Mouse (Mus musculus) stomach, embryonic 14.5 days (tissue): ENCODE data around the gene Nlrc4. TPM values are rescaled to one million over a fixed set of nuclear protein-coding genes. Genes with fewer than 3 reads are reported as not detected.

Experiments
- ATAC-seq: fragments of 200-750 bp; cut with Nextera tagmentation; 2 replicates; pipeline ENCODE4 v1.8.0; 2017; ENCODE audit warnings: low read depth, moderate TSS enrichment; ENCODE audit not compliant: insufficient number of reproducible peaks, insufficient read depth, low FRiP score
- H3K27ac ChIP-seq: fragments of 300-500 bp; sonication (generic); 2 replicates; pipeline ENCODE4 v1.5.1; 2014; ENCODE audit warnings: mild to moderate bottlenecking, low read length, moderate library complexity, mixed read lengths
- H3K27me3 ChIP-seq: fragments of 300-500 bp; sonication (generic); 2 replicates; pipeline ENCODE4 v1.6.1; 2014; ENCODE audit warnings: low read length, control low read depth, mixed read lengths; ENCODE audit not compliant: control insufficient read depth, insufficient read depth
- H3K36me3 ChIP-seq: fragments of 300-500 bp; sonication (generic); 2 replicates; pipeline ENCODE4 v1.6.1; 2014; ENCODE audit warnings: mild to moderate bottlenecking, control low read depth, low read length, moderate library complexity, mixed read lengths; ENCODE audit not compliant: control insufficient read depth, insufficient read depth
- H3K4me1 ChIP-seq: fragments of 300-500 bp; sonication (generic); 2 replicates; pipeline ENCODE4 v1.6.1; 2014; ENCODE audit warnings: low read length, control low read depth, mixed read lengths; ENCODE audit not compliant: control insufficient read depth, insufficient read depth
- H3K4me2 ChIP-seq: fragments of 300-500 bp; sonication (generic); replicated peaks from 2 replicates; pipeline ENCODE4 v1.6.1; 2014; ENCODE audit warnings: low read depth, low read length, control low read depth
- H3K4me3 ChIP-seq: fragments of 300-500 bp; sonication (generic); 2 replicates; pipeline ENCODE4 v1.5.1; 2014; ENCODE audit warnings: low read depth, low read length, control low read depth
- H3K9ac ChIP-seq: fragments of 300-500 bp; sonication (generic); replicated peaks from 2 replicates; pipeline ENCODE4 v1.6.1; 2014; ENCODE audit warnings: low read depth, mild to moderate bottlenecking, control low read depth, low read length, moderate library complexity, mixed read lengths
- H3K9me3 ChIP-seq: fragments of 300-500 bp; sonication (generic); 2 replicates; pipeline ENCODE4 v1.6.1; 2016; ENCODE audit warnings: low read depth, low read length, control low read depth; ENCODE audit not compliant: control insufficient read depth
- WGBS: fragments of 180-500 bp; shearing (Covaris S2); extraction: QIAGEN DNeasy Blood & Tissue Kit; methylation state at CpG from one replicate; pipeline ENCODE4 v1.1.7; 2014; 5-methylcytosine and 5-hydroxymethylcytosine counted together
- polyA plus RNA-seq: library from polyadenylated mRNA; unstranded; fragments of >200 nt; fragmentation: Nextera tagmentation; extraction: Ambion mirVana; gene quantifications from 2 replicates; pipeline ENCODE4 v1.2.1, GENCODE M21; 2014

Gene Nlrc4
- polyA plus RNA-seq, 1 experiment from 2014 or later: 1.6 TPM

DNA sequence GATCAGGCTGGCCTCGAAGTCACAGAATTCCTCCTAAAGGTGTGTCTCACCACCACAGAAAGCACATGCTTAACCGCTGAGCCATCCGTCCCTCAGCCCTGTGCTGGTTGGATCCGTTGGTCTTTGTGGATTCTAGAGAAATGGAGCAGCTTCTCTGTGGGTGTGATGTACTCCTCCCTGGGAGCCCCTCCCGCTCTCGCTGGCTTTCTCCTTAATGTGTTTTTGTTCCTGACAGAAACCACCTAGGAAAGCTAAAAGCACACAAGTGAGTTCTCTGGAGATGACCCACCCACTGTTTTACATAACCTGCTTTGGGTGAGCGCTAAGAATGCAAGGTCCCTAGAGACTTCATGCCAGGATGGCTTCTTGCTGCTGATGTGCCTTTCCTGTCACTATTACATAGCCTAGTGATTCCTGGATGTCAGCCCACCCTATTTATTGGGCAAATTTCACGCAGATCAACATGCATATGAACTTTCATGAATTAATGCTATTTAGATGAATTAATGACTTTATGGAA is 42.0 kb downstream of the Nlrc4 start:
- no peaks in the 10 kb centered on the region for H3K9me3 ChIP-seq
- 93% methylated on average over 8 of the region's 8 CpGs for WGBS
- H3K4me2 ChIP-seq: no peak overlapping the region
- H3K36me3 ChIP-seq: peaks cover 65% of the 10 kb centered on the region
- H3K27me3 ChIP-seq: no peaks in the 10 kb centered on the region
- H3K27ac ChIP-seq: no peak overlapping the region
- no peak for ATAC-seq
- H3K4me1 ChIP-seq: no peaks in the 10 kb centered on the region
- no peak overlapping the region for H3K4me3 ChIP-seq
- H3K9ac ChIP-seq: no peak overlapping the region

GRCm38 (mm10) chr17:74414671-74415070 is 44.3 kb downstream of the Nlrc4 start:
- no peak for ATAC-seq
- no peak overlapping the region for H3K4me3 ChIP-seq
- no peaks in the 10 kb centered on the region for H3K9me3 ChIP-seq
- H3K4me1 ChIP-seq: no peaks in the 10 kb centered on the region
- H3K36me3 ChIP-seq: peaks cover 64% of the 10 kb centered on the region
- H3K27ac ChIP-seq: no peak overlapping the region
- no peak overlapping the region for H3K4me2 ChIP-seq
- 84% methylated on average over 1 of the region's 1 CpGs for WGBS
- H3K9ac ChIP-seq: no peak overlapping the region
- H3K27me3 ChIP-seq: no peaks in the 10 kb centered on the region

- no peaks in the 10 kb centered on the region for H3K9me3 ChIP-seq
- H3K9ac ChIP-seq: no peak overlapping the region
- H3K36me3 ChIP-seq: peaks cover 63% of the 10 kb centered on the region
- 86% methylated on average over 8 of the region's 8 CpGs for WGBS
- no peak overlapping the region for H3K4me3 ChIP-seq
- H3K27ac ChIP-seq: no peak overlapping the region
- H3K27me3 ChIP-seq: no peaks in the 10 kb centered on the region
- H3K4me1 ChIP-seq: no peaks in the 10 kb centered on the region
- no peak for ATAC-seq
- no peak overlapping the region for H3K4me2 ChIP-seq
Observed at GRCm38 (mm10) chr17:74413324-74413723, 45.6 kb downstream of the Nlrc4 start.

DNA sequence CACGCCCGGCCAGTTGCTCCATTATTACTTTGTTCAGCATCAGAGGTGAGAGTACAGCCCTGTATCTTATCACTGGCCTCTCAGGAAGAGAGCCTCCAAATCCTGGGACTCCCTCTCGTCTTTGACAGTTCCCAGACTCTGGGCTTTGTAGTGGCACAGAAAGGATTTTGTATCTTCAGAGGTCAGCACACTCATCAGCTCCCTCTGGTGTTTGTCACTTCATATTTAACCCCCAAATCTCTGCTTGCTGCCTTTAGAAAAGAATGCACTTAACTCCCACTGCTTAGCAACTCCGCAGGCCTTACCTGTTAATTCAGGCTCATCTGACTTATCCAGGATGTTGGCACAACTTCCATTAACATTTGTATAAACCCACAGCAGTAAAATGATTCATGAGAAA is 49.2 kb downstream of the Nlrc4 start:
- no peaks in the 10 kb centered on the region for H3K27me3 ChIP-seq
- no peak overlapping the region for H3K27ac ChIP-seq
- WGBS: 62% methylated on average over 4 of the region's 4 CpGs
- no peaks in the 10 kb centered on the region for H3K9me3 ChIP-seq
- no peaks in the 10 kb centered on the region for H3K4me1 ChIP-seq
- H3K4me2 ChIP-seq: no peak overlapping the region
- H3K4me3 ChIP-seq: no peak overlapping the region
- H3K36me3 ChIP-seq: peaks cover 55% of the 10 kb centered on the region
- ATAC-seq: no peak
- no peak overlapping the region for H3K9ac ChIP-seq

DNA sequence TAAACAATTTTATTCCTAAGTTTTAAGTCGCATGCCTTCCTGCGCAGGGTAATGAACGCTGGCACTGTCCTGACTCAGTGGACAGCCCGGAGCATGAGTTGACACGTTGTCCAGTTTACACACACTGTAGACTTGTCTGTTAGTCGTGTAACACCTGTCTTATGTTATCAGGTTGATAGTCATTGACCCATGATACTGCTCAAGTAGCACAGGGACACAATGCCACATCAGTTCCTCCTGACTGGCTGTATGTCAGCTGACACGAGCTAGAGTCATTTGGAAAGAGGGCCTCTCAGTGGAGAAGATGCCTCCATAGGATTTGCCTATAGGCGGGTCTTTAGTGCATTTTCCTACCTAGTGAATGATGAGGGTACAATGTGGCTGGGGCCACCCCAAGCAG is 52.5 kb downstream of the Nlrc4 start:
- WGBS: 85% methylated on average over 8 of the region's 8 CpGs

DNA sequence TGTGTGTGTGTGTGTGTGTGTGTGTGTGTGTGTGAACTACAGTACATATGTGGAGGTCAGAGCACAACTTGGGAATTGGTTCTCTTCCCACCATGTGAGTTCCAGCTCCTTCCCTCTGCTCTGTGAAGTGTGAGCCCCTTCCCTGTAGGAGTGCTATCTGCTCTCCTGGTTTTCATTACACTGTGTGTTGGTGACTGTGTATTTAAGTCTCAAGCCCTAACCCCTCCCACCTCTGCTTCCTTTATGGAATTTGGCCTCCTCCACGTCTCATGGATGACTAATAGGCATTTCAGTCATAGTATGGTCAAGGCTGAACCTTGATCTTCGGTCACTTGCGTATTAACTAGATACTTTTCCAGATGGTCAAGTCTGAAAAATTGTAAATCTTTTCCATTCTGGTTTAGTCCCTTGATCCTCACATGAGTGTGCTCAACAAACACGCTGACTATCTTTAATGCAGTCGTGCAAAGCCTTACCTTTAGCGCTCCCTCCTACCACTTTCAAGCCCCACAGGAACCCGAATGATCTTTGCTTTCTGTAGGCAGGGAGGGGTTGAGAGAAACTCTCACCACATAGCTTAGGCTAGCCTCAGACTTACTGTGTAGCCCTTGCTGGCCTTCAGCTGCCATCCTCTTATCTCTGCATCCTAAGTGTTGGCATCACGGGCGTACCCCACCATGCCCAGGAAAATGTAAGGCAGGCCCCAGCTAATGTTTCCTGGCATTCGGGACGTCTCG is 56.3 kb downstream of the Nlrc4 start:
- peaks cover 26% of the 10 kb centered on the region for H3K36me3 ChIP-seq
- H3K27ac ChIP-seq: no peak overlapping the region
- ATAC-seq: no peak
- no peak overlapping the region for H3K9ac ChIP-seq
- WGBS: 92% methylated on average over 12 of the region's 12 CpGs
- no peaks in the 10 kb centered on the region for H3K9me3 ChIP-seq
- H3K4me1 ChIP-seq: no peaks in the 10 kb centered on the region
- H3K27me3 ChIP-seq: no peaks in the 10 kb centered on the region
- H3K4me3 ChIP-seq: no peak overlapping the region
- no peak overlapping the region for H3K4me2 ChIP-seq

More for the DNA sequence above, 52.5 kb downstream of the Nlrc4 start:
- Histone ChIP-seq H3K9ac (no peak overlapping the region), H3K4me3 (no peak overlapping the region), H3K27ac (no peak overlapping the region), H3K4me2 (no peak overlapping the region), H3K36me3 (peaks cover 45% of the 10 kb centered on the region), H3K4me1 (no peaks in the 10 kb centered on the region), H3K27me3 (no peaks in the 10 kb centered on the region), H3K9me3 (no peaks in the 10 kb centered on the region)
- no peak for ATAC-seq

DNA sequence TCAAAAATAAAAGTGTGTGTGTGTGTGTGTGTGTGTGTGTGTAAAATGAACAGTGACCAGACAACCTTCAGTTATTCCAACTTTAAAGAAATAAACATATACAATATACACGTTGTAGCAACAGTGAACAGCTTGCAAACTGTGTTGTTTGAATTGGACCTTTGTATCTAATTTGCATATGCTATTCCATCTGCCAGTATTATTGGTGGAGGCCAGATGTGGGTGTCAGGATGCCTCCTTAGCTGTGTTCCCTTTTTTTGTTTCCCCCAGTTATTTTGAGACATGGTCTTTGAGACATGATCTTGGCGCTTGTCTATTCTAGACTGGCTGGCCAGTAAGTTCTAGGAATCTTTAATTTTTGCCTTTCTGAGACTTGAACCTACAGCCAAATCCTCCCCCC is 61.8 kb downstream of the Nlrc4 start:
- no peak overlapping the region for H3K4me3 ChIP-seq
- no peak overlapping the region for H3K27ac ChIP-seq
- H3K27me3 ChIP-seq: no peaks in the 10 kb centered on the region
- H3K9me3 ChIP-seq: no peaks in the 10 kb centered on the region
- no peak overlapping the region; the same call in 1 of the 2 replicates for H3K4me2 ChIP-seq
- H3K36me3 ChIP-seq: peaks cover 3% of the 10 kb centered on the region; the same call in 1 of the 2 replicates
- 0 out of 2 replicates have a peak, but pooled peaks cover 4% of the 10 kb centered on the region for H3K4me1 ChIP-seq
- 78% methylated on average over 2 of the region's 2 CpGs for WGBS
- no peak for ATAC-seq
- no peak overlapping the region for H3K9ac ChIP-seq

DNA sequence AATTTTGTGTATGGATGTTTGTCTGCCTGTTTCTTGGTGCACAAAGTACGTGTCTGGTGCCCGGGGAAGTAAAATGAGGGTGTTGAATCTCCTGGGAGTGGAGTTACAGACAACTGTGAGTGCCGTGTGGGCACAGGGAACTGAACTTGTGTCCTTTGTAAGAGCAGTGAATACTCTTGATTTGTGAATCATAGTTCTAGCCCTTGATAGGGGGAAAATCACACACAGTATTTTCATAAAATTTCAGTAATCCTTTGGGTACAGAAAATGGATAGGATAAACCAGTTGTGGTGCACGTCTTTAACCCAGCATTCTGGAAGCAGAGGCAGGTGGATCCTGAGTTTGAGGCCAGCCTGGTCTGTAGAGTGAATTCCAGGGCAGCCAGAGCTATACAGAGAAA is 62.2 kb downstream of the Nlrc4 start:
- Histone ChIP-seq H3K4me3 (peak overlapping the region; percentile 81; the same call in 1 of the 2 replicates), H3K27me3 (no peaks in the 10 kb centered on the region), H3K27ac (no peak overlapping the region), H3K36me3 (no peaks in the 10 kb centered on the region), H3K4me2 (peak overlapping the region; percentile 55), H3K4me1 (0 out of 2 replicates have a peak, but pooled peaks cover 4% of the 10 kb centered on the region), H3K9me3 (no peaks in the 10 kb centered on the region), H3K9ac (no peak overlapping the region)
- 73% methylated on average over 4 of the region's 4 CpGs for WGBS
- ATAC-seq: no peak
